Mouse (Mus musculus) left cerebral cortex, postnatal 4 days (tissue): ENCODE results near the gene Lonp2. TPM values are rescaled to one million over a fixed set of nuclear protein-coding genes. Genes with fewer than 3 reads are reported as not detected.

Source experiments
- DNase-seq: peaks from one replicate; pipeline ENCODE4 v3.0.0-alpha.2; 2022
- intact Hi-C: fragments of 180-260 bp; cut with DNase I; formaldehyde crosslinking; loops from one replicate; pipeline ENCODE4 v1.15.1; 2025
- total RNA-seq, 2 experiments: library from RNA; stranded (reverse); gene quantifications; 2 replicates each; pipeline ENCODE4 v1.2.3; 2021

Gene Lonp2
- total RNA-seq, 2 experiments from 2014 or later, result 56.2 to 56.5 TPM

DNA sequence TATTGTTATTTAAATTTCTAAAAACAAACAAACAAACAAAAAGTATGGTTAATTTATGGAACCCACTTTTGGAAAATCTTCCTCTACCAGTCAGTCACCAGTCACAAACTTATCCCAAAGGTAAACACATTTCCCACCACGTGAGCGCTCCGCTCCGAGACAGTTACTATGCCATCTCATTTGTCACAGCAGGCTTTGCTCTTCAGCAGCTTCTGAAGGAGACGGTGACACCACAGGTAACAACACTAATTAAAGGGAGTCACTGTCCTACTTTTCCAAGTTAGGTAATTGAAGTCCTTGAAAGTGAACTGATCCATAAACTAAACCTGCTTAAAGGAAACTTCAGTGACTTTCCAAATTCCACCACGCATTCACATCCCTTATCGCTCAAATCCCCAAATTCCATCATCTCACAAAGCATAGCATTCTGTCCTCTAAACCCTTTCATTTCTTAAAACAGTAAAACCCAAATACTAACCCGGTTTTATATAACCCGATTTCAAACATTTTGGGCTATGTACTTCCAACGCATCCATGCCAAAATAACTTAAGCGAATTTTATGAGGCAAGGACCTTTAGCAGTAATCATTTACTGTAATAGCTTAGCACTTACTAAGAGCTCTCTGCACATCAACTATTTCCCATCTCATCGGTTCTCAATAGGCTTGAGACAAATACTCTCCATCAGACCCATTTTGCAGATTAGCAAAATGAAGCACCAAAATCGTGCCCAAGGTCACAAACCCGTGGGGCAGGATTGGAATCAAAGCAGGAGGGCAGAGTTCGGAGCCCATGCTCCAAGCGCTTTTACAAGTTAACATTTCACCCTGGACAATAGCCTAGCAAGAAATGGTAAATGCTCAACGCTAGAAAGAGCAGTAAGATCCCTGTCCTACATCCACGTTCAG is 120.7 kb downstream of the Lonp2 start:
- intact Hi-C loops, result loop anchor here (10.0 kb wide), 2 partner anchors 100 to 140 kb away; partner anchors contain the start of gene N4bp1
- DNase-seq, result no peak

DNA sequence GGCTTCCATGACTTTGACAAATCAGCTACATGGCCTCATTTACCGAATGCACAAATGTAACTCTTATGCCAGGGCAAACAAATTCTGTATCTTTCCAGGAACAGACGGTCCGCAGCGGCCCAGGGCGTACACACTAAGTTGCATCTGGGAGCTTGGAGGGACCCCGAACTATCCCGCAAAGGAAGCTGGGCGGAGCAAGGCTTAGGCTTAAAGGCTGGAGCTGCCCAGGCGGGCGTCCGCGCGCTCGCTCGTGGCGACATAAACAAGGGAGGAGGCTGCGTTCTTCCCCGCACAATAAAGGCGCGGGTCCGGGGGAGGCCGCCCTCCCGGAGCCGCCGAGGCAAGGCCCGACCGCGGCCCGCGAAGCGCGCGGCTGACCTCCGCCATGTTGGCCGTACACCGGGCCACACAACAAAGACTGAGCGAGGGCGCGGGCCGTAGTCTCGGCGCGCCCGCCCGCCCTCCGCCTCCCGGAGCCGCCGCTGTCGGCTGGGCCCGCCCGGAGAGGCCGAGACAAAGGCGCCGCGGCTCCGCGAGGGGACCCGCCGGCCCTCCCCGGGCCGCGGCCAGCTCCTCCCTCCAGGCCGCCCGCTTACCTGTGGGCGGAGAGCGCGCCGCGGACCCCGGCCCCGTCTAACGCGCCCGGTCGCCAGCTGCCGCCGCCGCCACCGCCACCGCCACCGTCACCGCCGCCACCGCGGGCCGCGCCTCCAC is 121.5 kb downstream of the Lonp2 start, which contains the start of the genes Gm10638 and Siah1a:
Gm10638 (plus strand) TSS at position 479 of the 714 bp plus-strand sequence.
Siah1a (minus strand) TSS at position 714 of the 714 bp plus-strand sequence.
- intact Hi-C loops, result loop anchor here (10.0 kb wide), 2 partner anchors 101 to 139 kb away; partner anchors contain the start of gene N4bp1
- peak; percentile 59 for DNase-seq

DNA sequence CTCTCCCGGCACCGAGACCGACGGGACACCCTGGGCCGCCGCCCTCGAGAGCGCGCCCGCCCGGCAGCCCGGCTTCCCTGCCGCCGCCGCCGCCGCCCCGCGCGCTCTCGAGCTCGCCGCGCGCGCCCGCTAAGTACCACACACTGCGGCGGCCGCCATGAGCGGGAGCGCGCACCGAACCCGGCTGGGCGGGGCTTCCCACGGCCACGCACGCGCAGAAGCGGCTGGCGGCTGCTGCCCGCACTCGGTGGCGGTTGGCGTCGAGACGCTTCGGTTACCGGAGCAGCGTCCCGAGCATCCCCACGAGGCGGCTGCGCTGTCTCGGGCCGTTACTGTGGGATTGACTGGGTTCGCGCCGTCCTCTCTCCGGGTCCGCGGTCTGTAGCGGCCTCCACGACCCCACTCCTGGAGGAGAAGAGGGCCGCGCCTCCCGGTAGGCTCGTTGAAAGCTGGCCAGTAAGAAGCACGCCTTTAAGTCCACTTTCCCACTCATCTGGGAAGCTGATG is 122.1 kb downstream of the Lonp2 start:
- intact Hi-C loops, result loop anchor here (10.0 kb wide), 2 partner anchors 101 to 139 kb away; partner anchors contain the start of gene N4bp1
- DNase-seq, result peak; percentile 95

DNA sequence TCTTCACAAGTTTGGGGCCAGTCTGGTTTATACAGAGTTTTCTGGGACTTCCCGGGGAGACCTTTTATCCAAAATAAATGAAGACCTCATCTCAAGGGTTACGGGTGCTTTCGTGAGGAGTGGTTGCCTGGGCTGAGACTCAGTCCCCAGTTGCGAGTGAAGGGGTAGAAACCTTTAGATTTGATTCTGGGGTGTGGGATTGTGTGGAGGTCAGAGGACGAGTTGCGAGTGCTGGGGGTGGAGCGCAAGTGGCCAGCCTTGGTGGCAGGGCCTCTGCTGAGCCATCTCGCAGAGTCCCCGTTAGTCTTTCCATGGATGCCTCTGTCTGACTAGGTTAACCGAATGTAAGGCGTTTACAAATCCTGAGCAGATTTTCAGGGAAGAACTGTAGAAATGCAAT is 122.7 kb downstream of the Lonp2 start:
- peak; percentile 13 for DNase-seq
- intact Hi-C loops, result loop anchor here (10.0 kb wide), 2 partner anchors 102 to 138 kb away; partner anchors contain the start of gene N4bp1

DNA sequence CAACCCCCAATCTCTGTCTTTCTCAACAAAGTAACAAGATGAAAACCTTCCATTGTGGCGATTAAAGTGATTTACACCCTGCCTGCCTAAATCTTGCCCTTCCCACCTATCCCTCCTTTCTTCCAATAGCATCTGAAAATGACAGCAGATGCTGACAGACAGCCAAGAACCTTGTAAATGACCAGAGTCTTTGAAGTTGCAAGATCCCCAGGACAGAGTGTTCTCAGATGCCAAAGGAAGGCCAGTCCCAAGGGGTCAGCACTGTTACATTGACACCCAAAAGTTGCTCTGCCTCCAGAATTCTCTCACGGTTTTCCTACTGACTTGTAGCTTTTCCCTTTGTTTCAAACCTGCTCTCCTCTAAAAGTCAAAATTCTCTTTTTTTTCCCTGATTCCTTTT is 126.0 kb downstream of the Lonp2 start:
- no peak for DNase-seq
- intact Hi-C loops, result loop anchor here (10.0 kb wide), 2 partner anchors 105 to 135 kb away; partner anchors contain the start of gene N4bp1

DNA sequence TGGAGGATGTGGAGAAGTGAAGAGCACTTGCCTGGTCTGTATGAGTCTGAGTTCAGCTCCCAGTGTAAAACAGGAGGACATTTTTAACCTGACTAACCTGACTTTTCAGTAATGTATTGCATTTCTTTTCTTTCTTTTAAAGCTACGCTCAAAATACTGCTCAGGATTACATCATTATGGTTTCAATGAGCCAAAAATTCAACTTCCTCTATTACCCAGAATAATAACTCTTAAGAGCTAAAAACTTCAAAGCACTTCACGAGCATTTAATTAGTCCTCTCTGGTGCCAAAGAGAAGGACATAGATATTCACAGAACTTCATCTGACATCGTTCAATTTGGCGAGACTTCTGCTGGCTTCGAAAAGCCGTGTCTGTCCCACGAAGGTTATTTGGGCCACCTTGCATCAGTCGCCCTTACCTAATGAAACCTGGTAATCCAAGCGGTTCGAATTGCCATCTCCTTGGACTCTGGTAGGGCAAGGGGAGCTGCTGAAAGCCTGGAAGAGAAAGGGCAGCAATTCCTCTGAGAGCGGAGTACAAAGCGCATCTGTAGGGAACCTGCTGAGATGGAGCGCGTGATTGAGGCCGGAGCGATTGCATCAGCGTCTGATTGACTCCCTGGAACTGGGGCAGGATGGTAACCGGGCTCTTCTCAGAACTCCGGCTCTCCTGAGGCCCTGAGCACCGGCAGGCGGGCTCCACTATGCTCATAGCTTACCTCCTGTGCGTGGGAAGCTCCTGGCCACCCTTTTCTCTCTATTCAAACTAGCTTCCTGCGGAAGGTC is 133.3 kb downstream of the Lonp2 start:
- intact Hi-C loops, result no loop called here
- DNase-seq, result peak; percentile 8

DNA sequence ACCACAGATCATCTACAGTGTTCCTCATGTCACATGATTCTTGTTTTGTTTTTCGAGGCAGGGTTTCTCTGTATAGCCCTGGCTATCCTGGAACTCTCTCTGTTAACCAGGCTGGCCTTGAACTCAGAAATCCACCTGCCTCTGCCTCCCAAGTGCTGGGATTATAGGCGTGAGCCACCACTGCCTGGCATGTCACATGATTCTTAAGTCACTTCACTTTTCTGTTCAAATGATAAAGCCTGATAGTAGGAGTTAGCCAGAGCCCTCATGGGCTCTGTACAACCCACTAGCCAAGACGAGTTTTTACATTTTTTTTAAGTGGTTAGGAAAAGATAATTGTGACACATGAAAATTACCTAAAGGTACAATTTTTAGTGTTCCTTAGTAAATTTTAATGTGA is 134.8 kb downstream of the Lonp2 start:
- DNase-seq, result no peak
- intact Hi-C loops, result no loop called here

DNA sequence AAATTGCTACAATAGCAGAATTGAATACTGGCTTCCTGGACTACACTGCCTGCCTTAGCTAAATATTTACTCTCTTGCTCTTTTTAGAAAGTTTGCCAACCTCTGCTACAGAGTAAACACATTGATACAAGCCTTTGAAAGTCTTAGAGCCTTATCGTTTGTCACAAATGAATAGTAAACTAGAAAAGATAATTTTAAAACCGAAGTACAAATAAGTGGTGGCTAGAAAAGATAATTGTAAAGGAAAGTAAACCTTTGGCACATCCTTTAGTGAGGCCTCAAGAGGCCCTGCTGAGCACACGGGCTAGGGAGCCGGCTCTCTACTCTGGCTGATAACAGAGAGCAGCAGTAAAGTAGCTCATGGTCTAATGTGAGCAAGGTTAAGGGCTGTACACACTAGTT is 135.2 kb downstream of the Lonp2 start:
- DNase-seq, result no peak
- intact Hi-C loops, result no loop called here

DNA sequence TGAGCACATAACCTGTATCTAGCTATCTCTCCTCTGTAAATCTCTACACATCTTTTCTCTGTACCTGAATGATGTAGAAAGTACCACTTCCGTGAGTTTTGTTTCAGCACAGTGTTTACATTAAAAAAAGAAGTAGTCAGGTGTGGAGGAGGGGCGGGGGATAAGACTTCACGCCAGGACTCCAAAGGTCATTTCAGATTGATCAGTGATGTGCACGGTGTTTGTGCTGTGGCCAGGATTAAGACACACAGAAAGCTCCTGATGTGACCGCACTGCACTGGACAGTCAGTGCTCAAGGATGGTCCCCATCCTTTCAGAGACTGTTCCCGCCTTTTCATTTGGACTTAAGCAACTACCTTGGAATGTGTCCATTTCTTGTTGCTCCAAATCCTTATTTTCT is 136.9 kb downstream of the Lonp2 start:
- no peak for DNase-seq
- intact Hi-C loops, result no loop called here

DNA sequence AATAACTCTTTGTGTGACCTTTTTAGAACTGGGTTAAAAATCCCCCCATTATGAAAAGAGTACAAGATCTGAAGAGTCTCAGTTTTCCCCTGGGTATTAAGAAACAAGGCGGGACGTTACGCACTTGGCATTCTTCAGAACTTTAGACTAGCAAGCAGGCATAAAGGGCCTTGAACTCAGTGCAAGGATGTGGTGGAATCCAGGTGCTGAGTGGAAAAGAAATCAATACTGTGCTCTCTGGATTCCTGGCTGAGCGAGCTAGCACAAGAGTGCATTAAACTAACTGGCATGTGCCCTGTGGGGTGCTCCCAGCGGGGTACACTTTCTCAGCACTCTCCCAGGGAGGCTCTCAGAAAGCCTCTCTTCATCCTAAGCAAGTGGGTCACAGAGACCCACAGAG is 139.0 kb downstream of the Lonp2 start:
- DNase-seq, result no peak
- intact Hi-C loops, result no loop called here

DNA sequence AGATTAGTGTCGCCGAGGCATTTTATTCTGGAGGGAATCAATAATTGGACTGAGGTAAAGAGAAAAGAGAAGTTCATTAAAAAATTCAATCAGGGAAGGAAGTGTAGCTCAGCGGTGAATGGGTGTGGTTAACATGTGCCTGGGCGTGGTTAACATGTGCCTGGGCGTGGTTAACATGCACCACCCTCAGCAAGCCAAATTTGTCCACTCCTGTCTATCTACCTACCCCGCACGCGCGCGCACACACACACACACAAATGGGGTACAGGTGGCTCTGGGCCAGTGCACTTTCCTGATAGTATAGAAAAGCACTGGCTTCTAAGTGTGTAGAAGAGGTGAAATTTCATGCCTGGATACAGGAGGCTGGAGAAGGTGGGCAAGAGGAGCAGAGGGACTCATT is 141.3 kb downstream of the Lonp2 start:
- DNase-seq, result no peak
- intact Hi-C loops, result no loop called here

DNA sequence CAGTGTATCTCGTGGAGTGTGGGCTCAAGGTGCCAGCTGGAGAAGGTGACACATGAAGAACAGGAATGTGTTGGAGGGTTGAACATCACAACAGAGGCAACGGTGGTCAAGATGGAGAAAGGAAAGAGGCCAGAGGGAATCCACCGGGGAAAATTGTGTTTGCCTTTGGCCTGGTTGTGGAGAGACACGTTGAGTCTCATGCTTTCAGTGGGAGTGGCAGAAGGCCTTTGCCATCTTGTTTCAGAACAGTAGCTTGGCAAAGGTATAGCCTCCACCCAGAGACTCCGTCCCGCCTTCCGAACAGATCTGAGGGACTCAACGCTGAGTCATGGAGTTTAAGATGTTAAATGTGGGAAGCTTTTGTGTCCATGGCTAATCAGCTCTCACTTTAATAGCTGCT is 141.8 kb downstream of the Lonp2 start:
- no peak for DNase-seq
- intact Hi-C loops, result no loop called here

DNA sequence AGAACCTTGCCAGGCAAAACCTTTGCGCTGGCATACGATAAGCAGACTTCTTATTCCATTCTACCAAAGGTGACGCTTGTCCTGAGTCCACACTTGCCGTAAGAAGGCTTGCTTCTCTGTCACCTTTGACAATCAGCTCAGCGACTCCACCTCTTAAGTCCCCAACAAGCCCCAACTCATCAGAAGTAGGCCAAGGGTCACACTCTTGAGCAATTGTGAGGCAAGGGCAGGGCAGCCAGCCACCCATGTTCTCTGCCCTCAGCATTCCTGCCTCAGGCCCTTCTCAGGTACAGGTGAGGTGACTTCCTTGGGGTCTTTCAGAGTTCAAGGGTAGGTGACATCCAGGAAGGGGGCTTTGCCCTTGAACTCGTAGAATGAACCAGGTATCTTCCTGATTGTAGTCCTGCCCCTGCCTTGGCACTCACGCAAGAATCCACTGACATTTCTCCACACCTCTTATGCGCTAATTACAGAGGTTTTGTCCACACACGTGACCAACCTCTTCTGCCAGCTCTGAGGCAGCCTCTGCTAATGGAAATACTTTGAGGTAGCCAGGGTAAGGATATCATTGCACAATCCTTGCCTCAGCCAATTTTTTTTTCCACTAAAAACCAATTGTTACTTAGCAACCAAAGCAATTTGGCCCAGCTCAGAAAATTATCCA is 142.8 kb downstream of the Lonp2 start:
- intact Hi-C loops, result no loop called here
- DNase-seq, result no peak

DNA sequence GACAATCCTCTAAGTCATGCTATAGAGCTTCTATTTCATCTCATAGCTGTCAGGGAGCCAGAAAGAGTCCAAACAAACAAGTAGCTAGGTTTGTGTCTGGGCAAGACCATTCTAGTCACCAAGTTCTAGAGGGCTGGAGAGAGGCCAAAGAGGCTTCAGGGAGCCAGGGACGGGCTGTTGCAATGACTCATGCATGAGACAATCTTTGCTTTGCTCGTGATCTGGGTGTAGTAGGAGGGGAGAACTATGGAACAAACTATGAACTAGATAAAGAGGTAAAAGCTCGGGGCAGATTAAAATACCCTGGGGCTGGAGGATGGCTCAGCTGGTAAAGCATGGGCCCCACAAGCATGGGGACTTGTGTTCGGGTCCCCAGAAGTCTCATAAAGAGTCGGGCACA is 144.7 kb downstream of the Lonp2 start:
- DNase-seq, result no peak
- intact Hi-C loops, result no loop called here

DNA sequence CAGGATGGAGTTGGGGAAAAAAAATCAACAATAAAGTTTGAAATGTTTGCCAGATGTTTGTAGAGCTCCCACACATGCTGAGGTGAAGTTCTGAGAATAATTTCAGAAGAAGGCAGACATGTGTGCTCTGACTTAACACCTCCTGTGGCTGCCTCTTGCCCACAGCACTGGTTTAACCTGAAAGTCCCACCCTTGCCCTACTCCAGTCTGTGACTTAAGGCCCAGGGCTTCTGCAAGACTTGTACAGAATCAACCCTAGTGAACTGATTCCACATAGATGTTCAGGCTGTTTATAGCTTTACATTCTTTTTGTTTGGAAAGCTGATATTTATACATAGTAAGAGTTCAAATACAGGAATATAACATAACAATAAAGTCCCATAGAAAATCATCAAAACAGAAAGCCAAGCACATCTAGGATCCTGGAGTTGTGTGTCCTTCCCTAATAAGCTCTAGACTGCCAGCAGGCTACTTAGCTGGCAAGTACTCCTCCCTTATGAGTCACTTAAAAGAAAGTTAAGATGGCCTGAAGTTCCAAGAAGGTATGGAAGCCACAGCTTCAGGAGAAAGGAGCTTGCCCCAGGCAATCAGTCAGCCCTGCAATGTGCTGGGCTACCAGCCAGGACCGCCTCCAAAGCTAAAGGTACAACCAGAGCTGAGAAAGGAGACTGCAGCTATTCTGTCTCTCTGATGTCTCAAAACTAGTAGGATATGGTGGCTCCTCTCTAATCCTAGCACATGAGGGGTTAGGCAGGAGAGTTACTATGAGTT is 146.3 kb downstream of the Lonp2 start:
- DNase-seq, result no peak
- intact Hi-C loops, result no loop called here
